Mouse (Mus musculus): ENCODE results near the gene Gm11084.
"Not testable (repeated sequence)": the region's sequence is repeated elsewhere in the genome, so short reads cannot be mapped to it uniquely, and the experiment has no call there.

The Gm11084 gene

GRCm38 (mm10) chr2:72994165-72994564, 7.6 kb upstream of the Gm11084 start:
- no peak for DNase-seq

- DNase-seq: no peak
These were observed 6.0 kb upstream of the Gm11084 start for GRCm38 (mm10) chr2:72992497-72992896.

- DNase-seq: not testable (repeated sequence)
These were observed 2.4 kb upstream of the Gm11084 start for GRCm38 (mm10) chr2:72988945-72989344.

- no peak for DNase-seq
These were observed 1.0 kb downstream of the Gm11084 start for GRCm38 (mm10) chr2:72985516-72985915.

GRCm38 (mm10) chr2:72984806-72985205, 1.7 kb downstream of the Gm11084 start:
- DNase-seq: no peak

- no peak for DNase-seq
These were observed 3.3 kb downstream of the Gm11084 start for GRCm38 (mm10) chr2:72983211-72983610.

- DNase-seq: no peak
These were observed 4.3 kb downstream of the Gm11084 start for GRCm38 (mm10) chr2:72982110-72982785.

- no peak for DNase-seq
These were observed 4.9 kb downstream of the Gm11084 start for GRCm38 (mm10) chr2:72981441-72982109.

GRCm38 (mm10) chr2:72981075-72981420, 5.5 kb downstream of the Gm11084 start:
- DNase-seq: no peak

- DNase-seq: peak; percentile 97 to 99
These were observed 6.0 kb downstream of the Gm11084 start, which contains the start of gene Sp3 for GRCm38 (mm10) chr2:72980337-72981074. TSS of gene Sp3 (minus strand) at chr2:72980446.

GRCm38 (mm10) chr2:72979659-72980071, 6.9 kb downstream of the Gm11084 start:
- DNase-seq: peak; percentile 89 to 96

GRCm38 (mm10) chr2:72978901-72979658, 7.4 kb downstream of the Gm11084 start:
- peak; percentile 91 to 96 for DNase-seq

GRCm38 (mm10) chr2:72978473-72978872, 8.0 kb downstream of the Gm11084 start:
- peak in 1 of 2 experiments; percentile 45 for DNase-seq

GRCm38 (mm10) chr2:72977272-72977671, 9.2 kb downstream of the Gm11084 start:
- no peak for DNase-seq

- no peak for DNase-seq
These were observed 10.5 kb downstream of the Gm11084 start for GRCm38 (mm10) chr2:72976036-72976435.

GRCm38 (mm10) chr2:72970831-72971230, 15.7 kb downstream of the Gm11084 start:
- DNase-seq: no peak

- DNase-seq: no peak
These were observed 16.2 kb downstream of the Gm11084 start for GRCm38 (mm10) chr2:72970302-72970701.

- no peak for DNase-seq
These were observed 18.0 kb downstream of the Gm11084 start for GRCm38 (mm10) chr2:72968536-72968935.

GRCm38 (mm10) chr2:72965450-72965849, 21.1 kb downstream of the Gm11084 start:
- DNase-seq: no peak

GRCm38 (mm10) chr2:72956415-72956814, 30.1 kb downstream of the Gm11084 start:
- DNase-seq: no peak

- DNase-seq: no peak
These were observed 33.5 kb downstream of the Gm11084 start for GRCm38 (mm10) chr2:72952979-72953378.

GRCm38 (mm10) chr2:72935937-72936336, 50.6 kb downstream of the Gm11084 start:
- no peak for DNase-seq

GRCm38 (mm10) chr2:72932186-72932585, 54.3 kb downstream of the Gm11084 start:
- no peak for DNase-seq

Measured in kidney, postnatal 25 days (tissue).